Mouse (Mus musculus): ENCODE results near the gene Zfp831.

- TF ChIP-seq POLR2AphosphoS2 (IDR thresholded peaks at IDR 0.05; ENCODE audit: low read depth, low read length) = no peak
- no peak for TF ChIP-seq POLR2A (IDR thresholded peaks at IDR 0.05; ENCODE audit: low read depth, low read length)
- TF ChIP-seq NRF1 (IDR thresholded peaks at IDR 0.05; ENCODE audit: low read depth, low read length) = no peak
- TF ChIP-seq TBP (conservative IDR thresholded peaks at IDR 0.05; ENCODE audit: low read depth, low read length) = no peak
- TF ChIP-seq CTCF (conservative IDR thresholded peaks at IDR 0.05 in 1 of 2, IDR thresholded peaks at IDR 0.05 in 1 of 2; ENCODE audit: low read depth in 2 of 2, low read length in 2 of 2) = no peak
- no peak for TF ChIP-seq ZKSCAN1 (IDR thresholded peaks at IDR 0.05; ENCODE audit: borderline replicate concordance, low read depth, low read length)
- TF ChIP-seq MAFK (IDR thresholded peaks at IDR 0.05; ENCODE audit: insufficient replicate concordance, low read length) = no peak
- no peak for TF ChIP-seq GABPA (IDR thresholded peaks at IDR 0.05; ENCODE audit: insufficient replicate concordance, low read depth, low read length)
- TF ChIP-seq RAD21 (IDR thresholded peaks at IDR 0.05; ENCODE audit: low read depth, low read length) = no peak
- no peak for TF ChIP-seq MAX (IDR thresholded peaks at IDR 0.05; ENCODE audit: low read length)
- no peak for TF ChIP-seq ZNF384 (IDR thresholded peaks at IDR 0.05; ENCODE audit: low read depth, low read length)
- TF ChIP-seq HCFC1 (IDR thresholded peaks at IDR 0.05; ENCODE audit: low read depth, low read length) = no peak
- no peak for TF ChIP-seq JUN (IDR thresholded peaks at IDR 0.05; ENCODE audit: insufficient read depth, low read depth, low read length)
- TF ChIP-seq CHD2 (IDR thresholded peaks at IDR 0.05; ENCODE audit: low read length) = no peak
Observed at GRCm38 (mm10) chr2:174707101-174707500, 63.8 kb downstream of the Zfp831 start.
